Comparison of ENCODE assay signal across 13 mouse cellular contexts in genomic region chr11:75275035-75275434, GRCm38 (mm10).
DNase-seq lines count a peak whose midpoint lies in the region; ATAC-seq lines count a peak whose summit lies in the region.
"Had no signal": no experiment of that assay in that cellular context is flagged by ENCODE, and none has a peak within 500 bp of the region (broad histone marks: within the 10 kb centered on the region; RNA-seq: fewer than 3 reads in every experiment).

No protein-coding gene starts in this region.

- peak overlapping the region; percentile 35; the same call in 1 of the 2 replicates for H3K4me2 ChIP-seq in heart, embryonic 15.5 days
- H3K4me2 ChIP-seq in limb, embryonic 11.5 days (ENCODE audit: low read depth, severe bottlenecking) = no peak overlapping the region
- H3K4me2 ChIP-seq: limb, embryonic 15.5 days; lung, embryonic 15.5 days had no signal

- no peak overlapping the region for H3K4me3 ChIP-seq in heart, embryonic 15.5 days
- no peak overlapping the region for H3K4me3 ChIP-seq in limb, embryonic 11.5 days (ENCODE audit: low read depth, low read length)
- H3K4me3 ChIP-seq: limb, embryonic 15.5 days; lung, embryonic 15.5 days had no signal

- no peaks in the 10 kb centered on the region for H3K9me3 ChIP-seq in heart, embryonic 15.5 days (replicated peaks)
- no peaks in the 10 kb centered on the region for H3K9me3 ChIP-seq in limb, embryonic 11.5 days (ENCODE audit: control insufficient read depth, low read length)
- H3K9me3 ChIP-seq: limb, embryonic 15.5 days; lung, embryonic 15.5 days had no signal

- H3K27me3 ChIP-seq in heart, embryonic 15.5 days = no peaks in the 10 kb centered on the region
- H3K27me3 ChIP-seq in limb, embryonic 11.5 days (ENCODE audit: control insufficient read depth, insufficient read depth, low read length) = no peaks in the 10 kb centered on the region

- no peak overlapping the region for H3K9ac ChIP-seq in heart, embryonic 15.5 days
- no peak overlapping the region; the same call in 1 of the 2 replicates for H3K9ac ChIP-seq in limb, embryonic 11.5 days (ENCODE audit: low read length)
- H3K9ac ChIP-seq: limb, embryonic 15.5 days; lung, embryonic 15.5 days had no signal

- peak overlapping the region; percentile 84 for H3K27ac ChIP-seq in heart, embryonic 15.5 days
- no peak overlapping the region for H3K27ac ChIP-seq in limb, embryonic 11.5 days (replicated peaks; ENCODE audit: low read depth, low read length)
- H3K27ac ChIP-seq: limb, embryonic 15.5 days; lung, embryonic 15.5 days had no signal

- ATAC-seq in heart, embryonic 15.5 days (replicated peaks; ENCODE audit: insufficient number of reproducible peaks, insufficient read depth, low FRiP score, low read depth) = peak; percentile 67
- ATAC-seq in limb, embryonic 11.5 days (ENCODE audit: insufficient number of reproducible peaks, low FRiP score, low TSS enrichment, low read depth) = 0 out of 2 replicates have a peak, but pooled peaks have one; percentile 13
- ATAC-seq in megakaryocyte, adult 5-6 weeks (ENCODE audit: poor library complexity, severe bottlenecking) = no peak
- ATAC-seq: intestine, postnatal 0 days had no signal

- H3K4me1 ChIP-seq in heart, embryonic 15.5 days (replicated peaks) = peaks cover 62% of the 10 kb centered on the region
- H3K4me1 ChIP-seq in limb, embryonic 11.5 days (ENCODE audit: control insufficient read depth, insufficient read depth, low read length) = peaks cover 20% of the 10 kb centered on the region

- WGBS in heart, embryonic 15.5 days = 30% methylated on average over 6 of the region's 6 CpGs
- 24% methylated on average over 6 of the region's 6 CpGs for WGBS in limb, embryonic 11.5 days

- no peak for DNase-seq in heart, adult 8-10 months (ENCODE audit: low spot score)
- DNase-seq in retina, postnatal 1 day = peak; percentile 52
- DNase-seq in retina, embryonic 14.5 days (ENCODE audit: low spot score) = no peak
- DNase-seq in limb, embryonic 11.5 days (ENCODE audit: low spot score) = no peak
- DNase-seq in thymus, postnatal 25 days = no peak
- DNase-seq: adrenal gland, postnatal 10 days; gastrocnemius, postnatal 36 days; layer of hippocampus, adult 9-11 months had no signal

- no peaks in the 10 kb centered on the region for H3K36me3 ChIP-seq in heart, embryonic 15.5 days
- H3K36me3 ChIP-seq in limb, embryonic 11.5 days (ENCODE audit: control insufficient read depth, insufficient read depth, low read length) = no peaks in the 10 kb centered on the region
- H3K36me3 ChIP-seq: limb, embryonic 15.5 days; lung, embryonic 15.5 days had no signal
